Mouse (Mus musculus): ENCODE data around the gene Gm20388.

GRCm38 (mm10) chr8:120007178-120007577, 96.5 kb downstream of the Gm20388 start:
- TF ChIP-seq CTCF (IDR thresholded peaks at IDR 0.05; ENCODE audit: low read depth, low read length) (no peak), POLR2AphosphoS5 (IDR thresholded peaks at IDR 0.05; ENCODE audit: insufficient replicate concordance, low read depth, low read length) (no peak), GATA2 (IDR thresholded peaks at IDR 0.05; ENCODE audit: borderline replicate concordance, low read depth, low read length) (no peak), TAL1 (conservative IDR thresholded peaks at IDR 0.05; ENCODE audit: low read depth, low read length) (no peak), GATA1 (IDR thresholded peaks at IDR 0.05; ENCODE audit: borderline replicate concordance, low read length) (no peak)

All from G1E (cell line).